Mouse (Mus musculus) cerebellum, adult 2 months (tissue): ENCODE measurements around the gene Ints11. TPM values are rescaled to one million over a fixed set of nuclear protein-coding genes. Genes with fewer than 3 reads are reported as not detected.
A peak's percentile ranks its signal among the peaks of the same experiment; 100 is the strongest.

Experiments used
- DNase-seq, 2 experiments: peaks; one replicate each; pipeline ENCODE4 v3.0.0; 2021
- H3K27ac ChIP-seq: fragments of 200-500 bp; 2 replicates; pipeline ENCODE4 v1.5.1; 2012; ENCODE audit warnings: low read length, control low read depth, inconsistent platforms; ENCODE audit not compliant: insufficient read depth
- H3K27me3 ChIP-seq: fragments of 200-500 bp; 2 replicates; pipeline ENCODE4 v1.6.1; 2012; ENCODE audit warnings: inconsistent platforms, mild to moderate bottlenecking, low read length, moderate library complexity; ENCODE audit not compliant: control insufficient read depth, insufficient read depth
- H3K4me1 ChIP-seq: fragments of 200-500 bp; 2 replicates; pipeline ENCODE4 v1.6.1; 2011; ENCODE audit warnings: low read length; ENCODE audit not compliant: control insufficient read depth, insufficient read depth
- H3K4me3 ChIP-seq: fragments of 200-500 bp; replicated peaks from 2 replicates; pipeline ENCODE3; 2011; ENCODE audit warnings: mild to moderate bottlenecking, low read depth, low read length, control low read depth; ENCODE audit not compliant: insufficient read depth
- CTCF ChIP-seq: fragments of 200-500 bp; IDR thresholded peaks from 2 replicates; pipeline ENCODE4 v1.5.1; 2011; ENCODE audit warnings: low read depth, mild to moderate bottlenecking, control low read depth, low read length, moderate library complexity, borderline replicate concordance; ENCODE audit not compliant: insufficient read depth
- POLR2A ChIP-seq: fragments of 200-500 bp; IDR thresholded peaks from 2 replicates; pipeline ENCODE4 v1.6.1; 2011; ENCODE audit warnings: low read length, control low read depth, borderline replicate concordance; ENCODE audit not compliant: insufficient read depth
- WGBS: fragments of 180-500 bp; shearing (Covaris S2); methylation state at CpG from one replicate; pipeline ENCODE4 v1.1.7; 2018; 5-methylcytosine and 5-hydroxymethylcytosine counted together
- polyA plus RNA-seq: library from polyadenylated mRNA; depleted of rRNA; stranded (reverse); fragments of >200 nt; gene quantifications from 2 replicates; pipeline ENCODE4 v1.2.3, GENCODE M21; 2012

Gene Ints11
- polyA plus RNA-seq, 1 experiment: 50.1 TPM

- DNase-seq: peak in 1 of 2 experiments; percentile 10
- 37% methylated on average over 2 of the region's 2 CpGs for WGBS
Observed at GRCm38 (mm10) chr4:155898318-155898717, 29.0 kb downstream of the Ints11 start.

GRCm38 (mm10) chr4:155899355-155899754 lies 30.0 kb downstream of the Ints11 start:
- Histone ChIP-seq H3K4me3 (no peak overlapping the region), H3K4me1 (peaks cover 33% of the 10 kb centered on the region), H3K27me3 (no peaks in the 10 kb centered on the region), H3K27ac (no peak overlapping the region)
- DNase-seq: peak in 1 of 2 experiments; percentile 8
- TF ChIP-seq CTCF: no peak
- TF ChIP-seq POLR2A: no peak
- 82% methylated on average over 7 of the region's 7 CpGs for WGBS

More at GRCm38 (mm10) chr4:155898318-155898717, 29.0 kb downstream of the Ints11 start:
- Histone ChIP-seq H3K4me1 (peaks cover 42% of the 10 kb centered on the region), H3K27me3 (no peaks in the 10 kb centered on the region), H3K4me3 (no peak overlapping the region), H3K27ac (no peak overlapping the region)
- TF ChIP-seq POLR2A: no peak
- no peak for TF ChIP-seq CTCF

- peaks cover 26% of the 10 kb centered on the region for H3K4me1 ChIP-seq
- H3K27me3 ChIP-seq: no peaks in the 10 kb centered on the region
- TF ChIP-seq CTCF (no peak), POLR2A (no peak)
- peak; percentile 23 to 55 for DNase-seq
- no peak overlapping the region for H3K27ac ChIP-seq
- no peak overlapping the region for H3K4me3 ChIP-seq
- 7% methylated on average over 3 of the region's 3 CpGs for WGBS
Observed at GRCm38 (mm10) chr4:155901205-155901604, 31.9 kb downstream of the Ints11 start.

GRCm38 (mm10) chr4:155903246-155903645 lies 33.9 kb downstream of the Ints11 start:
- DNase-seq: peak; percentile 2 to 9
- Histone ChIP-seq H3K4me3 (no peak overlapping the region), H3K4me1 (peaks cover 19% of the 10 kb centered on the region), H3K27me3 (no peaks in the 10 kb centered on the region), H3K27ac (no peak overlapping the region)
- no peak for TF ChIP-seq POLR2A
- TF ChIP-seq CTCF: no peak
- WGBS: 94% methylated on average over 13 of the region's 13 CpGs

GRCm38 (mm10) chr4:155904318-155905102 lies 35.2 kb downstream of the Ints11 start:
- WGBS: 89% methylated on average over 13 of the region's 13 CpGs
- peak; percentile 28 to 35 for DNase-seq
- no peak for TF ChIP-seq POLR2A
- TF ChIP-seq CTCF: peak; percentile 35; the same call in 1 of the 2 replicates
- no peak overlapping the region for H3K4me3 ChIP-seq
- H3K27me3 ChIP-seq: no peaks in the 10 kb centered on the region
- H3K4me1 ChIP-seq: peaks cover 15% of the 10 kb centered on the region
- H3K27ac ChIP-seq: no peak overlapping the region

- DNase-seq: peak in 1 of 2 experiments; percentile 9
- H3K4me3 ChIP-seq: no peak overlapping the region
- WGBS: 85% methylated on average over 13 of the region's 13 CpGs
- H3K27me3 ChIP-seq: no peaks in the 10 kb centered on the region
- H3K4me1 ChIP-seq: peaks cover 7% of the 10 kb centered on the region
- no peak overlapping the region for H3K27ac ChIP-seq
- no peak for TF ChIP-seq CTCF
- TF ChIP-seq POLR2A: no peak
Observed at GRCm38 (mm10) chr4:155905634-155906033, 36.3 kb downstream of the Ints11 start.

- WGBS: 83% methylated on average over 9 of the region's 9 CpGs
- no peak for TF ChIP-seq CTCF
- no peak for TF ChIP-seq POLR2A
Observed at GRCm38 (mm10) chr4:155906125-155906524, 36.8 kb downstream of the Ints11 start.

GRCm38 (mm10) chr4:155907003-155907402 lies 37.7 kb downstream of the Ints11 start:
- Histone ChIP-seq H3K4me1 (no peaks in the 10 kb centered on the region; the same call in 1 of the 2 replicates), H3K27me3 (no peaks in the 10 kb centered on the region), H3K4me3 (no peak overlapping the region), H3K27ac (no peak overlapping the region)
- 72% methylated on average over 11 of the region's 11 CpGs for WGBS
- TF ChIP-seq POLR2A (no peak), CTCF (no peak)
- peak in 1 of 2 experiments; percentile 10 for DNase-seq

More at GRCm38 (mm10) chr4:155906125-155906524, 36.8 kb downstream of the Ints11 start:
- DNase-seq: peak in 1 of 2 experiments; percentile 9
- Histone ChIP-seq H3K4me1 (peaks cover 2% of the 10 kb centered on the region), H3K4me3 (no peak overlapping the region), H3K27me3 (no peaks in the 10 kb centered on the region), H3K27ac (no peak overlapping the region)
